Mouse (Mus musculus) brain, embryonic 14.5 days (tissue): Measurements from ENCODE around the gene 2610301B20Rik.

Source experiments
- CTCF ChIP-seq: fragments of 200-500 bp; IDR thresholded peaks from 2 replicates; pipeline ENCODE4 v1.5.1; 2012; ENCODE audit warnings: inconsistent platforms, mild to moderate bottlenecking, moderate library complexity, borderline replicate concordance; ENCODE audit not compliant: insufficient read depth, insufficient read length; ENCODE audit errors: extremely low read depth
- POLR2A ChIP-seq: fragments of 200-500 bp; IDR thresholded peaks from 2 replicates; pipeline ENCODE4 v1.6.1; 2012; ENCODE audit warnings: mild to moderate bottlenecking, inconsistent platforms, borderline replicate concordance; ENCODE audit not compliant: poor library complexity, insufficient read depth, insufficient read length, severe bottlenecking; ENCODE audit errors: extremely low read depth

GRCm38 (mm10) chr4:10919987-10920386 is 45.7 kb downstream of the 2610301B20Rik start:
- TF ChIP-seq CTCF (no peak), POLR2A (no peak)
